Mouse (Mus musculus) adrenal gland, adult 8-10 months (tissue): Measurements from ENCODE around the gene H2-T3. TPM values are rescaled to one million over a fixed set of nuclear protein-coding genes. Genes with fewer than 3 reads are reported as not detected.
"Not testable (repeated sequence)": the region's sequence is repeated elsewhere in the genome, so short reads cannot be mapped to it uniquely, and the experiment has no call there.

Source experiments
- DNase-seq: peaks from one replicate; pipeline ENCODE4 v3.0.0; 2022
- total RNA-seq, 4 experiments: library from RNA; stranded (reverse); gene quantifications; 2 replicates each; pipeline ENCODE4 v1.2.4; 2022

H2-T3 gene
- total RNA-seq, 4 experiments from 2014 or later, result not detected

GRCm38 (mm10) chr17:36176132-36176531, 14.0 kb downstream of the H2-T3 start:
- not testable (repeated sequence) for DNase-seq

- DNase-seq, result no peak
Observed at GRCm38 (mm10) chr17:36170287-36170814, 19.7 kb downstream of the H2-T3 start.

- DNase-seq, result no peak
Observed at GRCm38 (mm10) chr17:36169753-36170152, 20.3 kb downstream of the H2-T3 start.

- not testable (repeated sequence) for DNase-seq
Observed at GRCm38 (mm10) chr17:36169094-36169493, 21.0 kb downstream of the H2-T3 start.

GRCm38 (mm10) chr17:36168039-36168652, 21.9 kb downstream of the H2-T3 start, which contains the start of gene Gm8909:
Gene Gm8909 (minus strand): TSS chr17:36168537.
- DNase-seq, result no peak

GRCm38 (mm10) chr17:36167306-36168038, 22.6 kb downstream of the H2-T3 start:
- DNase-seq, result no peak

GRCm38 (mm10) chr17:36166901-36167300, 23.2 kb downstream of the H2-T3 start:
- not testable (repeated sequence) for DNase-seq

GRCm38 (mm10) chr17:36161129-36162051, 28.7 kb downstream of the H2-T3 start:
- DNase-seq, result no peak

- DNase-seq, result not testable (repeated sequence)
Observed at GRCm38 (mm10) chr17:36158264-36158663, 31.8 kb downstream of the H2-T3 start.

GRCm38 (mm10) chr17:36157782-36158181, 32.3 kb downstream of the H2-T3 start:
- not testable (repeated sequence) for DNase-seq

GRCm38 (mm10) chr17:36154271-36155149, 35.6 kb downstream of the H2-T3 start:
- no peak for DNase-seq

GRCm38 (mm10) chr17:36151200-36151599, 38.9 kb downstream of the H2-T3 start:
- DNase-seq, result not testable (repeated sequence)

- not testable (repeated sequence) for DNase-seq
Observed at GRCm38 (mm10) chr17:36148468-36148867, 41.6 kb downstream of the H2-T3 start.

- not testable (repeated sequence) for DNase-seq
Observed at GRCm38 (mm10) chr17:36146937-36147336, 43.1 kb downstream of the H2-T3 start.

- DNase-seq, result not testable (repeated sequence)
Observed at GRCm38 (mm10) chr17:36145861-36146156, 44.3 kb downstream of the H2-T3 start.

- DNase-seq, result no peak
Observed at GRCm38 (mm10) chr17:36145111-36145860, 44.8 kb downstream of the H2-T3 start.

GRCm38 (mm10) chr17:36136299-36136848, 53.7 kb downstream of the H2-T3 start:
- not testable (repeated sequence) for DNase-seq
